Mouse (Mus musculus) thymus, postnatal 4 days (tissue): ENCODE measurements around the gene Ethe1.

Experiments
- DNase-seq: peaks from one replicate; pipeline ENCODE4 v3.0.0; 2021

The Ethe1 gene

GRCm38 (mm10) chr7:24587330-24588105 lies at the start of gene Ethe1, which contains the start of gene Zfp575:
Gene Ethe1 (plus strand): TSS chr7:24587543.
Gene Zfp575 (minus strand): TSS chr7:24587641.
- peak; percentile 75 for DNase-seq

DNA sequence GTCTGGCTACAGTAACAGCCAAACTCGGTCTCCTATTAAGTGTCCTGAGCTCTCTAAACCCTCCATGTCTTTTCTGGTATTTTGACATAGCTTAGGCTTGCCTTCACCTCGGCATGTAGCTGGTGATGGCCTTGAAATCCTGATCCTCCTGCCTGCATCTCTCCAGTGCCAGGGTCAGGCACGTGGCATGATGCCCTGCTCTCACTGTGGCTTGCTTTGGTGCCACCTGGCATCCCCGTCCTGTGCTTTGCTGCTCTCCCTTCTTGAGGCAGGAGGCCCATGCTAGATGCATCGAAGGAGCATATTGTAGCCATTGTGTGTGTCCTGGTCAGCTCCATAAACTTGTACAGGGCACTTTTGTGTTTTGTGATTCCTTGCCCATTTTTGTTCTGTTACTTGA lies 49.8 kb upstream of the Ethe1 start:
- DNase-seq = no peak

DNA sequence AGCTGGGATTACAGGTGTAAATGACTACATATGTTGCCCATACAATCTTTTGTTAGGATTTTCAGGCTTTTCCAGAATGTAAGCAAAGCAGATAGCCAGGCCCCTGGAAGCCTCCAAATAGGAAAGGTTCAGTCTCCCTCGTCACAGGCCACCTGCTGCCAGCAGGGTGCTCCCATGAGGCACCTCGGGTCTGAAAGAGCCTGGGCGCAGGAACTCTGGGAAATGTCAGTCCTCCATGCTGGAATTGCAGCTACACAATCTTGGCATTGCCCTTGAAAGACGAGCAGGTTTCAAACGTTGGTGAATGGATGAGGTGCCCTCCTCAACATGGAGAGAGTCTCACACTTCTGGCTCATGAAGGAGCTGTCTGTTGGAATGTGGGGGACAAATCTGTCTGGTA lies 49.2 kb upstream of the Ethe1 start:
- no peak for DNase-seq

DNA sequence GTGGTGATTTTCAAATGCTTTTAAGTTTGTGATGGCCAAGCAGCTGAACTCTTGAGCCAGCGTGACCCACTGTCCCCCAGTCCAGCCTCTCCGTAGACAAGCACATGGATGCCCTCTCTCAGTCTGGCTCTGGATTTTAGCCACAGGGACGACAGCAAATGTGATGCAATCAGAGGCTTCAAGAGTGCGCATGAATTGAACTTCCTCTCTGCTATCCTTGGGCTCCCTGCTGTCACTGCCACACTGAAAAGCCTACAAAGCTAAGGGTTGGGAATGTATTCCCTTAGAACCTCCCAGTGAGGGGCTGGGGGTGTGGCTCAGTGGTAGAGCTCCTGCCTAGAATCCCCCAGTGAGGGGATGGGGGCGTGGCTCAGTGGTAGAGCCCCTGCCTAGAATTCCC lies 48.6 kb upstream of the Ethe1 start:
- no peak for DNase-seq

- DNase-seq = no peak
Observed at GRCm38 (mm10) chr7:24539686-24540085, 47.7 kb upstream of the Ethe1 start.

DNA sequence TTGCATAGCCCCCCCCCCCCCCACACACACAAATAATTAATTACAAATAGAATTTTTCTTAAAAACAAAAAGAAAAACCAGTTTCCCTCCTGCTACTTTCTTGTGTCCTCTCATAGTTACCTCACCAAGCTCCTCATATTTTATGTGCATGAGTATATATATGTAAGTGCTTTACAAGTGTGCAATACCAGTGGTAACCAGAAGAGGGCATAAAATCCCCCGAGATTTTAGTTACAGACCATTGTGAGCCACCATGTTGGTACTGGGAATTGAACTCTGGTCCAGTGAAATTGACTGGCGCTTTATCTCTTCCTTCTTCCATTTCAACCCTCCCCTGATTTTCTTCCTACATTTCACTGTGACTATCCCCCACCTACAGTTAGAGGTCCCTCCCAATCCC lies 42.8 kb upstream of the Ethe1 start:
- DNase-seq = no peak

- peak; percentile 32 for DNase-seq
Observed at GRCm38 (mm10) chr7:24546068-24546614, 41.2 kb upstream of the Ethe1 start, which contains the start of the genes Pinlyp and Xrcc1. Gene Pinlyp (minus strand): TSS chr7:24546118. Gene Xrcc1 (plus strand): TSS chr7:24546289.

DNA sequence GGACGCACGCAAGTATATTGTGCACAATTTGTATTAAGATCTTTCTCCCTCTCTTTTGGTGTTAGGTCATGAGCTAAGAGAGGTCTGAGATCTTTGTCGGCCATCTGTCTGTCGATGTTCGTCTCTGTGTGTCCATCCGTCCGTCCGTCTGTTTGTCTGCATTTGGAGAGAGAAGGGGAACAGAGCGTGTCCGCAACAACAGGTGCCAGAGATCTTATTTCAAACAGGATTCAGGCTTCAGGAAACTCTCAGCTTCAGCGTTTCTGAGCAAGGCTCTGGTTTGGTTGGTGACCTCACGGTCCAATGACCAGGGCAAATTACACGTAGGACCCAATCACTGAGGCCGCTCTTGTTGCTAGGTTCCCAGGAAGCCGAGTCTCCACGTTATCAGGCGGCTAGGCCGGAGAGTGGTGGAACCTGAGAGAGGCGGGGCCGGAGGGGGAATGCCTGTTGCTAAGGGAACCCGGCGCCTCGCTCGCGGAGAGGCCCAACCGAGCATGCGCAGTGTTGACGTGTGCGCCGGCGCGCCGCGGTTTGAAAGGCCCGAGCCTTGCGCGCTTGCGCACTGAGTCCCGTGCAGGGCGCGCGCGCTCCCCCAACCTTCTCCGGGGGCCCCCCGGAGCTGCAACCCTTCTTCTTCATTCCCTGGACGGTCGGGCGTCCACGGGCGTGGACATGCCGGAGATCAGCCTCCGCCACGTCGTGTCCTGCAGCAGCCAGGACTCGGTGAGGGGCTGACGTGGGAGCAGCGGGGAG lies 40.5 kb upstream of the Ethe1 start:
- peak; percentile 99 for DNase-seq

GRCm38 (mm10) chr7:24547534-24548036 lies 39.8 kb upstream of the Ethe1 start:
- DNase-seq = no peak

GRCm38 (mm10) chr7:24551985-24552759 lies 35.2 kb upstream of the Ethe1 start:
- DNase-seq = no peak

- no peak for DNase-seq
Observed at GRCm38 (mm10) chr7:24555786-24556185, 31.6 kb upstream of the Ethe1 start.

- DNase-seq = no peak
Observed at GRCm38 (mm10) chr7:24561450-24561849, 25.9 kb upstream of the Ethe1 start.

DNA sequence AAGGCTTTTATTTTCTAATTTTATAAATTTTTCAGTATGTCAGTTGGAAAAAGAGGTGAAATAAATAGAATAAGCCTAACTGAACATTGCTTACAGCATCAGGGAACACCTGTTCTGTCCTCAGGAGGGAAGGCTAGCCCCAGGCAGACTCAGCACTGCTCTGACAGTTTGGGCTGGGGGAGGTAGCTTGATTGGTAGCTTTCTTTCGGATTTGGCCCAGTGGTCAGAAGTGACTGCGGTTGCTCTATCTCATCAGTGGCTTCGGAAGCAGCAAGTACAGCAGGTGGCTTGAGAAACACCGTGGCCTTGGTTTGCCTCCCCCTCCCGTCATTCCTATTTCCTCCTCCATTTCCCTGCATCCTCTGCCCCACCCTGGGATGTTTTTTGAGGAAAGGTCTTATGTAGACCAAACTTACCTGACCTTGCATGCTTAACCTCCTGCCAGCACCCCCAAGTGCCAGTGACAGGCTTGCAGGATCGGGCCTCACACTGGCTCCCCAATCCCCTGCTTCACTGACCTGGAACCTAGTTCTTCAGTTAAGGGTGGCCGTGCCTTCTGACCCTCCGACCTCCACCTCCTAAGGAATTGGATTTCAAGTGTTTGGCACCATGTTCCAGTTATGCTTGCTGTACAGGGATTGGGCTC lies 24.0 kb upstream of the Ethe1 start:
- no peak for DNase-seq

- no peak for DNase-seq
Observed at GRCm38 (mm10) chr7:24563837-24564206, 23.5 kb upstream of the Ethe1 start.

GRCm38 (mm10) chr7:24564607-24565265 lies 22.6 kb upstream of the Ethe1 start:
- DNase-seq = peak; percentile 92

GRCm38 (mm10) chr7:24565627-24566026 lies 21.7 kb upstream of the Ethe1 start:
- DNase-seq = no peak

- no peak for DNase-seq
Observed at GRCm38 (mm10) chr7:24566206-24566605, 21.1 kb upstream of the Ethe1 start.

GRCm38 (mm10) chr7:24568512-24568911 lies 18.8 kb upstream of the Ethe1 start:
- DNase-seq = no peak

- no peak for DNase-seq
Observed at GRCm38 (mm10) chr7:24571071-24571470, 16.3 kb upstream of the Ethe1 start.

GRCm38 (mm10) chr7:24572455-24572854 lies 14.9 kb upstream of the Ethe1 start:
- DNase-seq = no peak

DNA sequence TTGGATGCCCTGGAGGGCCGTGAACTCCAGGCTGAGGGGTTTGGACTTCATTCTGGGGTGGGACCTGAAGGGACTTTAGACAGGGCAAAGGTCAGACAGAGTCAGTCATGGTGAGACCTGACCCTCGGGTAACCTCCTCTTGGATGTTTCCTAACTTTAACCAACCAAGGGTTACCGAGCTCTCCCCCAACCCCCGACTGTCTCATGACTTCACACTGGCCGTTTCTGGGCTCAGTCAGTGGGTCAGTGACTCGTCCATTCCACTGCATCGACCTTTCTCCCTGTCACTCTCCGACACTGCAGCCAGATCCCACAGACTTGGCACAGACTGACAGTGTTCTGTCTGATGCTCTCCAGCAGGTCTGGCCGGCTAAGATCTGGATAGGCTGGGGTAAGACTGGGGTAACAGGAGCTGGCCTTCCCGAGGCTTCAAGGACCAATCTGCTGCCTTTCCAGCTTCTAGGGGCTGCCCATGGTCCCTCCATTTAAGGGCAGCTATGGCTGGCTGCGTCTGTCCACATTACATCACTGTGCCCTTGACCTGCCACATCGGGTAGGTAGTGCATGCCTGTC lies 13.0 kb upstream of the Ethe1 start:
- no peak for DNase-seq
